Mouse (Mus musculus) liver, embryonic 11.5 days (tissue): Measurements from ENCODE around the gene Birc7. TPM values are rescaled to one million over a fixed set of nuclear protein-coding genes. Genes with fewer than 3 reads are reported as not detected.

Experiments used
- ATAC-seq: fragments of 200-750 bp; cut with Nextera tagmentation; replicated peaks from 2 replicates; pipeline ENCODE4 v1.8.0; 2017; ENCODE audit warnings: moderate number of reproducible peaks, mild to moderate bottlenecking, moderate TSS enrichment, moderate library complexity; ENCODE audit not compliant: low FRiP score
- DNase-seq: peaks from one replicate; pipeline ENCODE4 v3.0.0-alpha.2; 2017; ENCODE audit warnings: low spot score
- H3K27ac ChIP-seq: fragments of 300-500 bp; sonication (generic); 2 replicates; pipeline ENCODE4 v1.5.1; 2014; ENCODE audit warnings: mild to moderate bottlenecking, low read depth, low read length, control low read depth
- H3K27me3 ChIP-seq: fragments of 300-500 bp; sonication (generic); replicated peaks from 2 replicates; pipeline ENCODE4 v1.6.1; 2014; ENCODE audit warnings: low read length, mixed read lengths; ENCODE audit not compliant: control insufficient read depth, insufficient read depth
- H3K36me3 ChIP-seq: fragments of 300-500 bp; sonication (generic); 2 replicates; pipeline ENCODE4 v1.6.1; 2014; ENCODE audit warnings: mild to moderate bottlenecking, low read length, moderate library complexity, mixed read lengths; ENCODE audit not compliant: control insufficient read depth, insufficient read depth
- H3K4me1 ChIP-seq: fragments of 300-500 bp; sonication (generic); replicated peaks from 2 replicates; pipeline ENCODE4 v1.6.1; 2014; ENCODE audit warnings: low read length, mixed read lengths; ENCODE audit not compliant: control insufficient read depth, insufficient read depth
- H3K4me2 ChIP-seq: fragments of 300-500 bp; sonication (generic); 2 replicates; pipeline ENCODE4 v1.6.1; 2014; ENCODE audit warnings: mild to moderate bottlenecking, control low read depth, moderate library complexity
- H3K4me3 ChIP-seq: fragments of 300-500 bp; sonication (generic); 2 replicates; pipeline ENCODE4 v1.5.1; 2014; ENCODE audit warnings: low read depth, low read length, control low read depth
- H3K9ac ChIP-seq: fragments of 300-500 bp; sonication (generic); 2 replicates; pipeline ENCODE4 v1.6.1; 2014; ENCODE audit warnings: low read depth, low read length, control low read depth
- H3K9me3 ChIP-seq: fragments of 300-500 bp; sonication (generic); 2 replicates; pipeline ENCODE4 v1.6.1; 2016; ENCODE audit warnings: low read length, inconsistent platforms, mixed read lengths; ENCODE audit not compliant: control insufficient read depth
- WGBS: fragments of 180-500 bp; shearing (Covaris S2); extraction: QIAGEN DNeasy Blood & Tissue Kit; methylation state at CpG from one replicate; pipeline ENCODE4 v1.1.7; 2014; 5-methylcytosine and 5-hydroxymethylcytosine counted together
- polyA plus RNA-seq: library from polyadenylated mRNA; unstranded; fragments of >200 nt; fragmentation: Nextera tagmentation; extraction: Ambion mirVana; gene quantifications from 2 replicates; pipeline ENCODE4 v1.2.1, GENCODE M21; 2014

Birc7 gene
- polyA plus RNA-seq = not detected in 2 replicates

GRCm38 (mm10) chr2:180928723-180929122 lies at the start of gene Birc7:
TSS of gene Birc7 (plus strand) at chr2:180929023.
- H3K9ac ChIP-seq = no peak within 1 kb of the TSS

GRCm38 (mm10) chr2:180879365-180880067 lies 49.3 kb upstream of the Birc7 start:
- H3K36me3 ChIP-seq = no peaks in the 10 kb centered on the region
- no peak for DNase-seq
- ATAC-seq = no peak
- H3K27ac ChIP-seq = no peak overlapping the region
- no peak overlapping the region for H3K4me2 ChIP-seq
- H3K4me1 ChIP-seq = no peaks in the 10 kb centered on the region
- H3K4me3 ChIP-seq = no peak overlapping the region
- no peaks in the 10 kb centered on the region for H3K9me3 ChIP-seq
- 47% methylated on average over 7 of the region's 7 CpGs for WGBS
- no peak overlapping the region for H3K9ac ChIP-seq
- H3K27me3 ChIP-seq = no peaks in the 10 kb centered on the region; the same call in 1 of the 2 replicates

More at GRCm38 (mm10) chr2:180928723-180929122, at the start of gene Birc7:
- DNase-seq (no peak), ATAC-seq (no peak)
- Histone ChIP-seq H3K4me1 (no peaks in the 10 kb centered on the region), H3K27me3 (0 out of 2 replicates have a peak, but pooled peaks cover 2% of the 10 kb centered on the region), H3K4me2 (no peak within 1 kb of the TSS), H3K36me3 (no peaks in the 10 kb centered on the region), H3K27ac (no peak within 1 kb of the TSS), H3K4me3 (no peak within 1 kb of the TSS), H3K9me3 (no peaks in the 10 kb centered on the region)
- 55% methylated on average over 4 of the region's 4 CpGs for WGBS

GRCm38 (mm10) chr2:180881281-180881680 lies 47.5 kb upstream of the Birc7 start:
- Histone ChIP-seq H3K4me1 (no peaks in the 10 kb centered on the region), H3K36me3 (no peaks in the 10 kb centered on the region), H3K9me3 (no peaks in the 10 kb centered on the region), H3K27ac (no peak overlapping the region), H3K4me2 (no peak overlapping the region), H3K4me3 (no peak overlapping the region), H3K9ac (no peak overlapping the region), H3K27me3 (peaks cover 3% of the 10 kb centered on the region; the same call in 1 of the 2 replicates)
- ATAC-seq (no peak), DNase-seq (no peak)
- WGBS = 56% methylated on average over 9 of the region's 9 CpGs

GRCm38 (mm10) chr2:180885270-180885669 lies 43.6 kb upstream of the Birc7 start:
- H3K27ac ChIP-seq = no peak overlapping the region
- H3K36me3 ChIP-seq = no peaks in the 10 kb centered on the region
- H3K4me3 ChIP-seq = no peak overlapping the region
- no peak for ATAC-seq
- no peak overlapping the region for H3K9ac ChIP-seq
- H3K4me1 ChIP-seq = no peaks in the 10 kb centered on the region
- WGBS = 45% methylated on average over 5 of the region's 5 CpGs
- H3K9me3 ChIP-seq = no peaks in the 10 kb centered on the region
- peaks cover 36% of the 10 kb centered on the region for H3K27me3 ChIP-seq
- DNase-seq = no peak
- no peak overlapping the region for H3K4me2 ChIP-seq

GRCm38 (mm10) chr2:180889271-180889920 lies 39.4 kb upstream of the Birc7 start:
- peaks cover 77% of the 10 kb centered on the region for H3K27me3 ChIP-seq
- no peaks in the 10 kb centered on the region for H3K36me3 ChIP-seq
- no peak overlapping the region for H3K27ac ChIP-seq
- H3K4me1 ChIP-seq = peaks cover 10% of the 10 kb centered on the region
- H3K9ac ChIP-seq = no peak overlapping the region
- no peaks in the 10 kb centered on the region for H3K9me3 ChIP-seq
- DNase-seq = no peak
- no peak for ATAC-seq
- no peak overlapping the region for H3K4me3 ChIP-seq
- no peak overlapping the region for H3K4me2 ChIP-seq
- WGBS = 16% methylated on average over 19 of the region's 19 CpGs

GRCm38 (mm10) chr2:180889921-180890280 lies 38.9 kb upstream of the Birc7 start:
- no peak for DNase-seq

GRCm38 (mm10) chr2:180890422-180891074 lies 38.3 kb upstream of the Birc7 start:
- Histone ChIP-seq H3K9ac (no peak overlapping the region), H3K4me1 (peaks cover 10% of the 10 kb centered on the region), H3K4me2 (no peak overlapping the region), H3K4me3 (no peak overlapping the region), H3K36me3 (no peaks in the 10 kb centered on the region), H3K27ac (no peak overlapping the region), H3K9me3 (no peaks in the 10 kb centered on the region), H3K27me3 (peaks cover 89% of the 10 kb centered on the region)
- WGBS = 2% methylated on average over 27 of the region's 29 CpGs
- DNase-seq (no peak), ATAC-seq (no peak)

More at GRCm38 (mm10) chr2:180889921-180890280, 38.9 kb upstream of the Birc7 start:
- Histone ChIP-seq H3K9ac (no peak overlapping the region), H3K4me1 (peaks cover 10% of the 10 kb centered on the region), H3K4me3 (no peak overlapping the region), H3K27me3 (peaks cover 82% of the 10 kb centered on the region), H3K36me3 (no peaks in the 10 kb centered on the region), H3K27ac (no peak overlapping the region), H3K4me2 (no peak overlapping the region), H3K9me3 (no peaks in the 10 kb centered on the region)
- ATAC-seq = no peak
- 21% methylated on average over 4 of the region's 4 CpGs for WGBS

- Histone ChIP-seq H3K27ac (no peak overlapping the region), H3K36me3 (no peaks in the 10 kb centered on the region), H3K4me1 (peaks cover 10% of the 10 kb centered on the region), H3K9ac (no peak overlapping the region), H3K4me3 (no peak overlapping the region), H3K4me2 (no peak overlapping the region), H3K27me3 (peaks cover 93% of the 10 kb centered on the region), H3K9me3 (no peaks in the 10 kb centered on the region)
- WGBS = 2% methylated on average over 37 of the region's 37 CpGs
- ATAC-seq = no peak
- DNase-seq = no peak
These were observed 37.6 kb upstream of the Birc7 start for GRCm38 (mm10) chr2:180891075-180891834.
